Mouse (Mus musculus) frontal cortex, adult (tissue): Measurements from ENCODE around the gene Rab3il1.
"Not testable (repeated sequence)": the region's sequence is repeated elsewhere in the genome, so short reads cannot be mapped to it uniquely, and the experiment has no call there.

ENCODE experiments used
- ATAC-seq: cut with Nextera tagmentation; 2 replicates; pipeline ENCODE4 v1.9.2; 2017; ENCODE audit warnings: mild to moderate bottlenecking, moderate library complexity, mixed read lengths; ENCODE audit not compliant: low TSS enrichment

The Rab3il1 gene

GRCm38 (mm10) chr19:10001206-10001969 is at the start of gene Rab3il1, which contains the start of gene Best1:
Gene Rab3il1 (plus strand): TSS chr19:10001669.
Gene Best1 (minus strand): TSS chr19:10001633.
- ATAC-seq, result no peak

GRCm38 (mm10) chr19:9952390-9952789 is 49.1 kb upstream of the Rab3il1 start:
- ATAC-seq, result no peak

GRCm38 (mm10) chr19:9952912-9953311 is 48.6 kb upstream of the Rab3il1 start:
- ATAC-seq, result no peak

GRCm38 (mm10) chr19:9954055-9954810 is 47.2 kb upstream of the Rab3il1 start:
- peak; percentile 67 for ATAC-seq

- peak; percentile 50 for ATAC-seq
Measured at GRCm38 (mm10) chr19:9954811-9955202, 46.7 kb upstream of the Rab3il1 start.

- ATAC-seq, result no peak
Measured at GRCm38 (mm10) chr19:9955438-9955837, 46.0 kb upstream of the Rab3il1 start.

- no peak for ATAC-seq
Measured at GRCm38 (mm10) chr19:9956624-9957388, 44.7 kb upstream of the Rab3il1 start.

GRCm38 (mm10) chr19:9957965-9958364 is 43.5 kb upstream of the Rab3il1 start:
- no peak for ATAC-seq

- no peak for ATAC-seq
Measured at GRCm38 (mm10) chr19:9960769-9961168, 40.7 kb upstream of the Rab3il1 start.

- ATAC-seq, result peak; percentile 93
Measured at GRCm38 (mm10) chr19:9964205-9964916, 37.1 kb upstream of the Rab3il1 start.

- ATAC-seq, result peak; percentile 77
Measured at GRCm38 (mm10) chr19:9966096-9966867, 35.2 kb upstream of the Rab3il1 start.

- no peak for ATAC-seq
Measured at GRCm38 (mm10) chr19:9968081-9968787, 33.2 kb upstream of the Rab3il1 start.

GRCm38 (mm10) chr19:9974853-9975252 is 26.6 kb upstream of the Rab3il1 start:
- ATAC-seq, result not testable (repeated sequence)

GRCm38 (mm10) chr19:9977085-9977484 is 24.4 kb upstream of the Rab3il1 start:
- ATAC-seq, result no peak

GRCm38 (mm10) chr19:9978431-9978951 is 23.0 kb upstream of the Rab3il1 start:
- no peak for ATAC-seq

GRCm38 (mm10) chr19:9979156-9979555 is 22.3 kb upstream of the Rab3il1 start:
- no peak for ATAC-seq

GRCm38 (mm10) chr19:9980258-9980657 is 21.2 kb upstream of the Rab3il1 start, which contains the start of gene Fth1:
Gene Fth1 (plus strand): TSS chr19:9980598.
- no peak for ATAC-seq

- ATAC-seq, result no peak
Measured at GRCm38 (mm10) chr19:9981621-9982020, 19.8 kb upstream of the Rab3il1 start.

GRCm38 (mm10) chr19:9982151-9982851 is 19.2 kb upstream of the Rab3il1 start:
- ATAC-seq, result peak; percentile 82
